Mouse (Mus musculus) MEL (cell line): Measurements from ENCODE around the gene Ggct. TPM values are rescaled to one million over a fixed set of nuclear protein-coding genes. Genes with fewer than 3 reads are reported as not detected.

Source experiments
- DNase-seq: peaks from one replicate; pipeline ENCODE4 v3.0.0; 2011; ENCODE audit warnings: low read depth, low spot score
- H3K27ac ChIP-seq: 2 replicates; pipeline ENCODE4 v1.5.1; 2012; ENCODE audit warnings: low read depth, mild to moderate bottlenecking, control low read depth, low read length, moderate library complexity; ENCODE audit not compliant: control insufficient read depth
- H3K27me3 ChIP-seq, 2 experiments: fragments of 150-350 bp in 1 of 2; sonication (generic) in 1 of 2; 2 replicates each; pipeline ENCODE4 v1.6.1; 2012; ENCODE audit warnings: low read length in 2 of 2, mild to moderate bottlenecking in 2 of 2, improper control_type of control experiment in 1 of 2, moderate library complexity in 1 of 2; ENCODE audit not compliant: insufficient read depth in 2 of 2, control insufficient read depth in 1 of 2
- H3K36me3 ChIP-seq, 2 experiments: 2 replicates each; pipeline ENCODE4 v1.6.1; 2012 to 2014; ENCODE audit warnings: low read length in 2 of 2, improper control_type of control experiment in 1 of 2, inconsistent platforms in 1 of 2, mild to moderate bottlenecking in 1 of 2; ENCODE audit not compliant: insufficient read depth in 2 of 2, control insufficient read depth in 1 of 2
- H3K4me1 ChIP-seq, 2 experiments: fragments of 150-350 bp in 1 of 2; sonication (generic) in 1 of 2; 2 replicates each; pipeline ENCODE4 v1.6.1; 2012; ENCODE audit warnings: low read length in 2 of 2, improper control_type of control experiment in 1 of 2, mild to moderate bottlenecking in 1 of 2; ENCODE audit not compliant: insufficient read depth in 2 of 2, control insufficient read depth in 1 of 2
- H3K4me3 ChIP-seq, 2 experiments: fragments of 150-350 bp in 1 of 2; sonication (generic) in 1 of 2; 2 replicates each; pipeline ENCODE4 v1.5.1; 2012; ENCODE audit warnings: low read depth in 2 of 2, low read length in 2 of 2, mild to moderate bottlenecking in 2 of 2, moderate library complexity in 2 of 2, control low read depth in 1 of 2, improper control_type of control experiment in 1 of 2; ENCODE audit not compliant: control insufficient read depth in 1 of 2, insufficient read depth in 1 of 2
- H3K79me2 ChIP-seq: 2 replicates; pipeline ENCODE4 v1.6.1; 2012; ENCODE audit warnings: mild to moderate bottlenecking, low read length, moderate library complexity; ENCODE audit not compliant: control insufficient read depth, poor library complexity, insufficient read depth
- H3K9ac ChIP-seq: 2 replicates; pipeline ENCODE4 v1.6.1; 2012; ENCODE audit warnings: low read depth, mild to moderate bottlenecking, control low read depth, low read length, moderate library complexity; ENCODE audit not compliant: control insufficient read depth, poor library complexity, severe bottlenecking
- H3K9me3 ChIP-seq: fragments of 150-350 bp; sonication (generic); replicated peaks from 2 replicates; pipeline ENCODE4 v1.6.1; 2012; ENCODE audit warnings: mild to moderate bottlenecking, low read length, improper control_type of control experiment, moderate library complexity; ENCODE audit not compliant: insufficient read depth
- BHLHE40 ChIP-seq: IDR thresholded peaks from 2 replicates; pipeline ENCODE4 v1.6.1; 2012; ENCODE audit warnings: low read depth, mild to moderate bottlenecking, inconsistent platforms, low read length, improper control_type of control experiment, borderline replicate concordance
- CHD2 ChIP-seq: IDR thresholded peaks from 2 replicates; pipeline ENCODE4 v1.6.1; 2011; ENCODE audit warnings: low read length, improper control_type of control experiment
- EP300 ChIP-seq, 2 experiments: IDR thresholded peaks; 2 replicates each; pipeline ENCODE4 v1.6.1; 2011; ENCODE audit warnings: improper control_type of control experiment in 2 of 2, low read length in 2 of 2, low read depth in 1 of 2, mild to moderate bottlenecking in 1 of 2
- ETS1 ChIP-seq: IDR thresholded peaks from 2 replicates; pipeline ENCODE4 v1.6.1; 2012; ENCODE audit warnings: low read depth, mild to moderate bottlenecking, inconsistent platforms, low read length, improper control_type of control experiment, moderate library complexity
- GATA1 ChIP-seq: IDR thresholded peaks from 2 replicates; pipeline ENCODE4 v1.6.1; 2011; ENCODE audit warnings: low read depth, low read length, improper control_type of control experiment
- HCFC1 ChIP-seq: IDR thresholded peaks from 2 replicates; pipeline ENCODE4 v1.6.1; 2012; ENCODE audit warnings: low read depth, mild to moderate bottlenecking, inconsistent platforms, low read length, improper control_type of control experiment, moderate library complexity
- KAT2A ChIP-seq: conservative IDR thresholded peaks from 2 replicates; pipeline ENCODE4 v1.6.1; 2012; ENCODE audit warnings: low read depth, low read length, improper control_type of control experiment, inconsistent platforms
- MAX ChIP-seq: IDR thresholded peaks from 2 replicates; pipeline ENCODE4 v1.6.1; 2011; ENCODE audit warnings: low read length, improper control_type of control experiment
- MEF2A ChIP-seq: IDR thresholded peaks from 2 replicates; pipeline ENCODE4 v1.6.1; 2014; ENCODE audit warnings: low read depth, mild to moderate bottlenecking, inconsistent platforms, low read length, improper control_type of control experiment; ENCODE audit not compliant: poor library complexity, insufficient replicate concordance, severe bottlenecking; ENCODE audit errors: extremely low read depth
- MYB ChIP-seq: IDR thresholded peaks from 2 replicates; pipeline ENCODE4 v1.6.1; 2011; ENCODE audit warnings: mild to moderate bottlenecking, low read depth, low read length, improper control_type of control experiment
- MYC ChIP-seq: IDR thresholded peaks from 2 replicates; pipeline ENCODE4 v1.6.1; 2011; ENCODE audit warnings: low read depth, mild to moderate bottlenecking, low read length, improper control_type of control experiment, moderate library complexity
- NELFE ChIP-seq: IDR thresholded peaks from 2 replicates; pipeline ENCODE4 v1.6.1; 2011; ENCODE audit warnings: low read depth, low read length, improper control_type of control experiment
- POLR2A ChIP-seq, 2 experiments: IDR thresholded peaks; 2 replicates each; pipeline ENCODE4 v1.6.1; 2011 to 2012; ENCODE audit warnings: low read length in 2 of 2, mild to moderate bottlenecking in 2 of 2, control low read depth in 1 of 2, improper control_type of control experiment in 1 of 2, low read depth in 1 of 2, moderate library complexity in 1 of 2; ENCODE audit not compliant: control insufficient read depth in 1 of 2, insufficient read depth in 1 of 2, poor library complexity in 1 of 2
- RAD21 ChIP-seq: IDR thresholded peaks from 2 replicates; pipeline ENCODE4 v1.6.1; 2011; ENCODE audit warnings: mild to moderate bottlenecking, low read depth, low read length, improper control_type of control experiment
- SIN3A ChIP-seq: IDR thresholded peaks from 2 replicates; pipeline ENCODE4 v1.6.1; 2012; ENCODE audit warnings: low read length, improper control_type of control experiment, inconsistent platforms
- SMC3 ChIP-seq: IDR thresholded peaks from 2 replicates; pipeline ENCODE4 v1.6.1; 2011; ENCODE audit warnings: low read depth, low read length, improper control_type of control experiment
- TAL1 ChIP-seq: IDR thresholded peaks from 2 replicates; pipeline ENCODE4 v1.6.1; 2012; ENCODE audit warnings: mild to moderate bottlenecking, inconsistent platforms, low read length, moderate library complexity, mixed read lengths
- TBP ChIP-seq: IDR thresholded peaks from 2 replicates; pipeline ENCODE4 v1.8.0; 2011; ENCODE audit warnings: low read depth, low read length, improper control_type of control experiment
- TCF12 ChIP-seq: IDR thresholded peaks from 2 replicates; pipeline ENCODE4 v1.6.1; 2014; ENCODE audit warnings: low read depth, mild to moderate bottlenecking, inconsistent platforms, low read length, improper control_type of control experiment, moderate library complexity
- ZC3H11A ChIP-seq: IDR thresholded peaks from 2 replicates; pipeline ENCODE4 v1.6.1; 2012; ENCODE audit warnings: low read depth, mild to moderate bottlenecking, inconsistent platforms, low read length, improper control_type of control experiment
- ZKSCAN1 ChIP-seq: IDR thresholded peaks from 2 replicates; pipeline ENCODE4 v1.6.1; 2012; ENCODE audit warnings: low read depth, mild to moderate bottlenecking, inconsistent platforms, low read length, improper control_type of control experiment, moderate library complexity
- polyA plus RNA-seq, 2 experiments: library from polyadenylated mRNA; stranded (reverse) in 1 of 2; unstranded in 1 of 2; fragments of >175 nt in 1 of 2; fragments of >200 nt in 1 of 2; gene quantifications; 2 replicates each; pipeline versions ENCODE4 v1.2.1 to v1.2.4; 2012; ENCODE audit warnings: low replicate concordance in 2 of 2, low read depth in 1 of 2; ENCODE audit not compliant: insufficient read length in 2 of 2, insufficient read depth in 1 of 2, missing spikeins in 1 of 2
- total RNA-seq: library from RNA; depleted of rRNA; stranded (reverse); fragments of 300-350 nt; gene quantifications from 2 replicates; pipeline ENCODE4 v1.2.3, GENCODE M21; 2012

Ggct gene
- total and polyA plus RNA-seq, 3 experiments, result 23.7 to 41.6 TPM; not detected in 1

DNA sequence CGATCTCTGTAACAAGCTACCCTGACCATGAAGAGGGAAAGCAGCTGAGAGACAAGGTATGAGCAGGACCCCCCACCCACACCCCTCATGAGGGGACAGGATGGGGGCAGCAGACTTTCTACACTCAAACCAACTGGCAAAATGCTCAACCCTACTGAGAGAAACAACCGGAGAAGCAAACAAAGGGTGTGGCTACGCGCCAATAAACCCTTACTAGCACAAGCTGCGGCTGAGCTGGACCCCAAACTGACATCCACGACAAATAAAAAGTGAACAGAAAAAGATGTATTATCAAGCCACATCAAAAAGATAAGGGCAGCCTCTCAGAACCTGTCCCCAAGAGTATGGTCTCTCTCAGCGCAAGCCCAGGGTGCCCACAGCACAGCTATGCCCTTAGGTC is 52.6 kb downstream of the Ggct start:
- H3K79me2 ChIP-seq, result no peaks in the 10 kb centered on the region
- TF ChIP-seq NELFE, result no peak
- no peak for TF ChIP-seq RAD21
- no peak for TF ChIP-seq GATA1
- no peak for TF ChIP-seq MEF2A
- TF ChIP-seq KAT2A, result no peak
- TF ChIP-seq BHLHE40, result no peak
- TF ChIP-seq ZC3H11A, result no peak
- TF ChIP-seq SMC3, result no peak
- TF ChIP-seq ETS1, result no peak
- no peak for TF ChIP-seq POLR2A (IDR thresholded peaks at IDR 0.05; ENCODE audit: control insufficient read depth in 1 of 2, insufficient read depth in 1 of 2, low read depth in 1 of 2, low read length in 2 of 2, poor library complexity in 1 of 2)
- TF ChIP-seq SIN3A, result no peak
- no peak for TF ChIP-seq CHD2
- no peak for TF ChIP-seq TAL1
- TF ChIP-seq TCF12, result no peak
- TF ChIP-seq MYB, result no peak
- no peak for TF ChIP-seq EP300 (IDR thresholded peaks at IDR 0.05; ENCODE audit: low read depth in 1 of 2, low read length in 2 of 2)
- TF ChIP-seq TBP, result no peak
- no peak for TF ChIP-seq HCFC1
- TF ChIP-seq ZKSCAN1, result no peak
- TF ChIP-seq MAX, result no peak
- no peak for DNase-seq
- H3K4me3 ChIP-seq, result no peak overlapping the region
- H3K9me3 ChIP-seq, result no peaks in the 10 kb centered on the region
- H3K27ac ChIP-seq, result no peak overlapping the region
- peaks cover 0 to 4% of the 10 kb centered on the region in 2 experiments; a peak in 1 of 4 replicates for H3K4me1 ChIP-seq
- no peak overlapping the region for H3K9ac ChIP-seq
- H3K27me3 ChIP-seq, result no peaks in the 10 kb centered on the region
- no peaks in the 10 kb centered on the region for H3K36me3 ChIP-seq

DNA sequence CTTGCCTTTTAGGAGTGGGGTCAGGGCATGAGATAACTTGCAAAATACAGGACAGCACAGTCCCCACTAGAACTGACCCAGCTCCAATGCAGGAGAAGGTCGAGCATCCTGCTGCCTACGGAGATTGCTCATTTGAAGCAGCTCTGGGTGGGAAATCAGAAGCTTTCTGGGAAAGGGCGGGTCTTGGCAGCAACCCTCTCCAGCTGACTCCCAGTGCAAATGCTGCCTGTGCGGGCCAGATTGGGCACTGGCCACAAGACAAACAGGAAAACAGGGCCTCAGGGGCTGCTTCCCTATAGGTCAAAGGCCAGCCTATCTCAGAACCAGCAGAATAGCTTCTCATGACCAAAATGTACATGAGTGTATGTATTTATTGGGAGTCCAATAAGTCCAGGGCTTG is 53.1 kb downstream of the Ggct start:
- Histone ChIP-seq H3K27ac (no peak overlapping the region), H3K79me2 (no peaks in the 10 kb centered on the region), H3K9me3 (no peaks in the 10 kb centered on the region), H3K27me3 (no peaks in the 10 kb centered on the region), H3K9ac (no peak overlapping the region), H3K4me3 (no peak overlapping the region), H3K36me3 (no peaks in the 10 kb centered on the region), H3K4me1 (peaks cover 0 to 5% of the 10 kb centered on the region in 2 experiments; a peak in 3 of 4 replicates)
- no peak for TF ChIP-seq MYC
- no peak for DNase-seq
